Mouse (Mus musculus) embryonic facial prominence, embryonic 11.5 days (tissue): ENCODE measurements around the gene Creb1. TPM values are rescaled to one million over a fixed set of nuclear protein-coding genes. Genes with fewer than 3 reads are reported as not detected.

ENCODE experiments used
- ATAC-seq: fragments of 200-750 bp; cut with Nextera tagmentation; replicated peaks from 2 replicates; pipeline ENCODE4 v1.8.0; 2017; ENCODE audit warnings: low read depth; ENCODE audit not compliant: insufficient number of reproducible peaks, low FRiP score, low TSS enrichment
- DNase-seq: peaks from one replicate; pipeline ENCODE4 v3.0.0-alpha.2; 2015; ENCODE audit warnings: low spot score
- H3K27ac ChIP-seq: fragments of 300-500 bp; sonication (generic); replicated peaks from 2 replicates; pipeline ENCODE4 v1.5.1; 2014; ENCODE audit warnings: mild to moderate bottlenecking, low read depth, low read length, control low read depth
- H3K27me3 ChIP-seq: fragments of 300-500 bp; sonication (generic); 2 replicates; pipeline ENCODE4 v1.6.1; 2014; ENCODE audit warnings: mild to moderate bottlenecking, low read length, moderate library complexity, mixed read lengths; ENCODE audit not compliant: control insufficient read depth, insufficient read depth
- H3K36me3 ChIP-seq: fragments of 300-500 bp; sonication (generic); replicated peaks from 2 replicates; pipeline ENCODE4 v1.6.1; 2014; ENCODE audit warnings: low read depth, mild to moderate bottlenecking, low read length, moderate library complexity, mixed read lengths; ENCODE audit not compliant: control insufficient read depth, insufficient read depth
- H3K4me1 ChIP-seq: fragments of 300-500 bp; sonication (generic); 2 replicates; pipeline ENCODE4 v1.6.1; 2014; ENCODE audit warnings: low read length, mixed read lengths; ENCODE audit not compliant: control insufficient read depth, insufficient read depth
- H3K4me2 ChIP-seq: fragments of 300-500 bp; sonication (generic); 2 replicates; pipeline ENCODE4 v1.6.1; 2014; ENCODE audit warnings: low read depth, mild to moderate bottlenecking, control low read depth, low read length, moderate library complexity
- H3K4me3 ChIP-seq: fragments of 300-500 bp; sonication (generic); 2 replicates; pipeline ENCODE4 v1.5.1; 2014; ENCODE audit warnings: low read depth, low read length, control low read depth
- H3K9ac ChIP-seq: fragments of 300-500 bp; sonication (generic); replicated peaks from 2 replicates; pipeline ENCODE4 v1.6.1; 2014; ENCODE audit warnings: mild to moderate bottlenecking, control low read depth, low read length
- H3K9me3 ChIP-seq: fragments of 300-500 bp; sonication (generic); replicated peaks from 2 replicates; pipeline ENCODE4 v1.6.1; 2016; ENCODE audit warnings: mild to moderate bottlenecking, low read length, inconsistent platforms, mixed read lengths; ENCODE audit not compliant: control insufficient read depth
- WGBS: fragments of 180-500 bp; shearing (Covaris S2); extraction: QIAGEN DNeasy Blood & Tissue Kit; methylation state at CpG from one replicate; pipeline ENCODE4 v1.1.7; 2014; 5-methylcytosine and 5-hydroxymethylcytosine counted together
- polyA plus RNA-seq: library from polyadenylated mRNA; unstranded; fragments of >200 nt; fragmentation: Nextera tagmentation; extraction: Ambion mirVana; gene quantifications from 2 replicates; pipeline ENCODE4 v1.2.1, GENCODE M21; 2014

Creb1 gene
- polyA plus RNA-seq, 1 experiment from 2014 or later: 63.8 TPM

- no peaks in the 10 kb centered on the region for H3K36me3 ChIP-seq
- DNase-seq: no peak
- no peak for ATAC-seq
- no peak overlapping the region for H3K9ac ChIP-seq
- no peak overlapping the region for H3K4me3 ChIP-seq
- WGBS: 78% methylated on average over 11 of the region's 11 CpGs
- H3K27ac ChIP-seq: no peak overlapping the region
- no peaks in the 10 kb centered on the region for H3K9me3 ChIP-seq
- no peaks in the 10 kb centered on the region for H3K27me3 ChIP-seq
- no peaks in the 10 kb centered on the region for H3K4me1 ChIP-seq
- no peak overlapping the region for H3K4me2 ChIP-seq
Measured at GRCm38 (mm10) chr1:64615531-64615991, 83.1 kb downstream of the Creb1 start.

- H3K27ac ChIP-seq: no peak overlapping the region
- H3K27me3 ChIP-seq: no peaks in the 10 kb centered on the region
- no peaks in the 10 kb centered on the region for H3K4me1 ChIP-seq
- H3K4me2 ChIP-seq: peak overlapping the region; percentile 64
- DNase-seq (no peak), ATAC-seq (no peak)
- no peaks in the 10 kb centered on the region for H3K36me3 ChIP-seq
- H3K9ac ChIP-seq: no peak overlapping the region
- peak overlapping the region; percentile 69 for H3K4me3 ChIP-seq
- WGBS: 67% methylated on average over 6 of the region's 6 CpGs
- H3K9me3 ChIP-seq: no peaks in the 10 kb centered on the region
Measured at GRCm38 (mm10) chr1:64616076-64616475, 83.6 kb downstream of the Creb1 start.

GRCm38 (mm10) chr1:64616531-64616880 is 84.1 kb downstream of the Creb1 start:
- H3K4me3 ChIP-seq: peak overlapping the region; percentile 69
- no peaks in the 10 kb centered on the region for H3K9me3 ChIP-seq
- H3K4me2 ChIP-seq: peak overlapping the region; percentile 64
- H3K27ac ChIP-seq: no peak overlapping the region
- WGBS: 5% methylated on average over 8 of the region's 8 CpGs
- no peaks in the 10 kb centered on the region for H3K36me3 ChIP-seq
- DNase-seq (no peak), ATAC-seq (0 out of 2 replicates have a peak, but pooled peaks have one; percentile 3)
- H3K27me3 ChIP-seq: no peaks in the 10 kb centered on the region
- H3K4me1 ChIP-seq: no peaks in the 10 kb centered on the region
- H3K9ac ChIP-seq: peak overlapping the region; percentile 89

DNA sequence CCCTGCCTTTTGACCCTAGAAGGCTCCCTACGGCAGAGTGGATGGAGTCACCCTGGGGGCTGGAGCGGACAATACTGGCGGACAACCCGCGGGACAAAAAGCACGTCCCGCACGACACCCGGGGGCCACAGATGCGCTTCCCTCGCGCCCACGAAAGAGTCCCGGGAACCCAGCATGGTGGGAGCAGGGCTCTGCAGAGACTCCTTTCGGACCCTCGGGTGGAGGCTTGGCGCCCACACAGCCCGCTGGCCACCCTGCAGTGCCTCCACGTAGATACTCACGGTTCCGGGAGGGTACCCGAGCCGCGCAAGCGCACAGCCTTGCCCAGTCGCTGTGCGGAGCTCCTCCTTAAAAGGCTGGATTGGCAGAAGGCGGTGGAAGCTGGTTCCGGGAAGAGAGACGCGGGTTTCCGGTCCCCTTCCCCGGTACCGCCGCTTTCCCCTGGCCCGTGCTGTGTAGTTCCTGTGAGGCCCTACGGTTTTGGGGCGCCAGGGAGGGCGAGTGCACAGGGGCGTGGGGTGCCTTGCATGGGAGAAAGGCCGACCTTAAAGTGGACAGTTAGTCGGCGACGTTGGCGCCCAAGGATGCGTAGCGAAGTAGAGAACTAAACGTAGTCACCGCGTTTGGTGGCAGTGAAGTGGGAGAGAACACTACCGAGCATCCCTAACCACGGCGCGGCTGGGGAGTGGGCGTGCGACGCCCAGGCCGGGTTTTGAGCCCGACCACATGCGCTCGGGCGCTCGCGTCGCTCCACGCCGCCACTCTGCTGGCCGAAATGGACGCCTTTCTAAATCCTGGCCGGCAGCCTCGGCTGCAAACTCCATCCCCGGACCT is 84.7 kb downstream of the Creb1 start, which contains the start of gene Mettl21a:
Gene Mettl21a, minus strand, starts transcription at position 362 of the 834 bp plus-strand sequence.
- Histone ChIP-seq H3K27ac (peak within 1 kb of the TSS; percentile 95), H3K4me3 (peak within 1 kb of the TSS; percentile 69), H3K27me3 (no peaks in the 10 kb centered on the region), H3K9me3 (no peaks in the 10 kb centered on the region), H3K36me3 (no peaks in the 10 kb centered on the region), H3K4me1 (no peaks in the 10 kb centered on the region), H3K9ac (peak within 1 kb of the TSS; percentile 89), H3K4me2 (peak within 1 kb of the TSS; percentile 64)
- DNase-seq: peak; percentile 93
- WGBS: under 1% methylated on average over 70 of the region's 72 CpGs
- peak; percentile 96 for ATAC-seq

- ATAC-seq (peak; percentile 81), DNase-seq (peak; percentile 86)
- under 1% methylated on average over 15 of the region's 15 CpGs for WGBS
- H3K4me1 ChIP-seq: no peaks in the 10 kb centered on the region
- H3K9ac ChIP-seq: peak overlapping the region; percentile 89
- H3K36me3 ChIP-seq: no peaks in the 10 kb centered on the region
- H3K9me3 ChIP-seq: no peaks in the 10 kb centered on the region
- no peaks in the 10 kb centered on the region for H3K27me3 ChIP-seq
- H3K4me2 ChIP-seq: peak overlapping the region; percentile 64
- H3K4me3 ChIP-seq: peak overlapping the region; percentile 69
- H3K27ac ChIP-seq: peak overlapping the region; percentile 95
Measured at GRCm38 (mm10) chr1:64617715-64617984, 85.2 kb downstream of the Creb1 start.

DNA sequence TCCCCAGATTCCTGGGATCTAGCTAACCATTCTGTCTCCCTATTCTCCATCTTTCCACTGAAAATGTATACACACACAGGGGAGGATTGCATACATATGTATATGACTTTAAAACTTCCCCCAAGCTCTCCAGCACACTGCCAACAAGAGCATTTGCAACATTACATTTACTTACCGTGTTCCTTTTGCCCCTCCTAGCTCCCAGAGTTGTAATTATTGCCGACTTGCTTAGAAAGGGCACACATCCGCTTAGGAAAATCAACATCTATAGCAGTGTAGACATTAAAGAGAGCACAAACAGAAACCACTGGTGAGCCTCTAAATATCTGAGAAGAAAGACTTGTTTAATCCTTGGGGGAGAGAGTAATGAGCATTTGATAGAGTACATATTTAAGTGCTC is 85.8 kb downstream of the Creb1 start:
- Histone ChIP-seq H3K4me1 (no peaks in the 10 kb centered on the region), H3K36me3 (no peaks in the 10 kb centered on the region), H3K4me2 (peak overlapping the region; percentile 64; the same call in 1 of the 2 replicates), H3K9ac (no peak overlapping the region; the same call in 1 of the 2 replicates), H3K9me3 (no peaks in the 10 kb centered on the region), H3K27me3 (no peaks in the 10 kb centered on the region), H3K27ac (no peak overlapping the region), H3K4me3 (no peak overlapping the region)
- WGBS: 77% methylated on average over 3 of the region's 3 CpGs
- DNase-seq: no peak
- no peak for ATAC-seq

- Histone ChIP-seq H3K9me3 (no peaks in the 10 kb centered on the region), H3K27me3 (no peaks in the 10 kb centered on the region), H3K36me3 (no peaks in the 10 kb centered on the region), H3K4me2 (no peak overlapping the region), H3K4me3 (no peak overlapping the region), H3K4me1 (no peaks in the 10 kb centered on the region), H3K9ac (no peak overlapping the region), H3K27ac (no peak overlapping the region)
- DNase-seq (no peak), ATAC-seq (no peak)
- 80% methylated on average over 5 of the region's 5 CpGs for WGBS
Measured at GRCm38 (mm10) chr1:64621116-64621515, 88.7 kb downstream of the Creb1 start.

GRCm38 (mm10) chr1:64623558-64624435 is 91.4 kb downstream of the Creb1 start:
- no peak overlapping the region for H3K4me3 ChIP-seq
- no peaks in the 10 kb centered on the region for H3K27me3 ChIP-seq
- H3K9me3 ChIP-seq: no peaks in the 10 kb centered on the region
- H3K9ac ChIP-seq: no peak overlapping the region
- no peaks in the 10 kb centered on the region for H3K4me1 ChIP-seq
- no peak overlapping the region for H3K27ac ChIP-seq
- no peak overlapping the region for H3K4me2 ChIP-seq
- WGBS: 63% methylated on average over 12 of the region's 12 CpGs
- no peak for DNase-seq
- no peak for ATAC-seq
- no peaks in the 10 kb centered on the region for H3K36me3 ChIP-seq
